In the genomic region with DNA sequence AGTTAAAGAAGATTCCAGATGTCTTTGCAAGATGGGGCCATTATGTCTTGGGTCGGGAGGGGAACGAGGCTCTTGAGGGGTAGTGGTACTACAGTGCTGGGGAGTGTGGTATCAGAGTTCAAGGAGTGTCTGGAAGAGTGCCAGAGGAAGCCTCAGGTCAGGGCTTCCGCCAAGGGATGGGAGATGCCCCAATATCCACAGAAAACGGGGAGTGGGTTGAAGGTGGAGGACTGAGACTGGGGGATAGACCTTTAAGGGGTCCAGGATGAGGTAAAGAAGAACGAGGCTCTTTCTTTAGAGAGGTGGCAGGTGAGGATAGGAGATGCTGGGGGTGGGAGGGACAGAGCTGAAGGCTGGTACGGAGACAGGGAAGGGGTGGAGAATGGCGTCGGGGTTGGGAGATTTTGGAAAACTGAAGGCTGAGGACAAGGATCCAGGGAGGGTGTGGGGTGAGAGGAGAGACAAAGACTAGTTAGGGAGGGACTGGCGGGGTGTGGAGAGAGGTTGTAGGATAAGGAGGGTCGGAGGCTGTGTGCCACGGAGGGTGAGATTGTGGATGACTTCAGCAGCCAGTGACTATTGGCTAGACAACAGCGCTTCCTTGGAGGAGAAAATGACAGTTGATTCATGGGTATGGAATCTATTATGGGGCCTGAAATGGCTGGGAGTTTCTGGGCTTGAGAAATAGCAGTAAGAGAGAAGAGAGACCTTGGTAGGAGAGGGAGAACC, we compare ENCODE assay signal across 9 mouse cellular contexts. TPM values are rescaled to one million over a fixed set of nuclear protein-coding genes. Genes with fewer than 3 reads are reported as not detected.
DNase-seq lines count a peak whose midpoint lies in the region; ATAC-seq and TF ChIP-seq lines count a peak whose summit lies in the region.
"Had no signal": no experiment of that assay in that cellular context is flagged by ENCODE, and none has a peak within 500 bp of the region (broad histone marks: within the 10 kb centered on the region; RNA-seq: fewer than 3 reads in every experiment).

No protein-coding gene starts in this region.

- peaks cover 19% of the 10 kb centered on the region for H3K27me3 ChIP-seq in liver, embryonic 14.5 days (ENCODE audit: control insufficient read depth, insufficient read depth, low read length)

- TF ChIP-seq CTCF in liver, embryonic 14.5 days (IDR thresholded peaks at IDR 0.05; ENCODE audit: low read depth), result no peak

- no peak for TF ChIP-seq EP300 in liver, embryonic 14.5 days (IDR thresholded peaks at IDR 0.05; ENCODE audit: low read depth)

- peak overlapping the region; percentile 13 for H3K4me2 ChIP-seq in liver, embryonic 14.5 days (ENCODE audit: low read depth)

- no peaks in the 10 kb centered on the region for H3K9me3 ChIP-seq in liver, embryonic 14.5 days (ENCODE audit: control insufficient read depth, low read length)

- WGBS in liver, embryonic 14.5 days (ENCODE audit: insufficient replicate concordance), result 30% methylated on average over 12 of the region's 12 CpGs

- DNase-seq in CD4-positive, CD25-positive, alpha-beta regulatory T cell, adult 2 months (ENCODE audit: low read depth, low spot score), result peak; percentile 16
- peak; percentile 85 for DNase-seq in 3T3-L1 (ENCODE audit: low read depth, low spot score)
- peak; percentile 40 for DNase-seq in gastrocnemius, postnatal 14 days
- DNase-seq in liver, embryonic 14.5 days (ENCODE audit: low read depth in 3 of 3, low spot score in 3 of 3), result no peak
- DNase-seq in frontal cortex, postnatal 14 days (ENCODE audit: low spot score in 2 of 2), result no peak
- DNase-seq in spleen, adult 18-20 months, result no peak
- DNase-seq in embryo, embryonic 10 days (ENCODE audit: low spot score), result no peak

- no peaks in the 10 kb centered on the region for H3K36me3 ChIP-seq in liver, embryonic 14.5 days (replicated peaks; ENCODE audit: control insufficient read depth, insufficient read depth, low read depth)

- H3K4me3 ChIP-seq in liver, embryonic 14.5 days (ENCODE audit: insufficient read depth in 1 of 2, low read depth in 2 of 2, low read length in 2 of 2), result no peak overlapping the region

- H3K4me1 ChIP-seq in liver, embryonic 14.5 days (replicated peaks; ENCODE audit: control insufficient read depth in 2 of 2, insufficient read depth in 2 of 2, low read length in 1 of 2), result peaks cover 3 to 17% of the 10 kb centered on the region in 2 experiments; a peak in 3 of 4 replicates

- ATAC-seq in CD4-positive, CD25-positive, alpha-beta regulatory T cell, adult 4 months, result no peak
- ATAC-seq in liver, embryonic 14.5 days (ENCODE audit: insufficient read depth), result no peak

- H3K9ac ChIP-seq in liver, embryonic 14.5 days (replicated peaks), result no peak overlapping the region

- no peak overlapping the region for H3K27ac ChIP-seq in liver, embryonic 14.5 days
- H3K27ac ChIP-seq: macrophage had no signal

- intact Hi-C loops in gastrocnemius, postnatal 14 days (cut with DNase I; ENCODE audit: low total_unique reads), result no loop called here

RNA-seq across cellular contexts. Expression of gene Dlg4, which starts 11.8 kb away (rescaled TPM):
- polyA plus RNA-seq in CD4-positive, CD25-positive, alpha-beta regulatory T cell, adult 4 months (2017; shearing (Covaris generic)), result 10 to 100 TPM in 1 of 2 experiments, 1 to 10 TPM in 1; 9.4 to 17.1 TPM
- 1 to 10 TPM; 8.7 to 9.2 TPM for total RNA-seq in gastrocnemius, postnatal 14 days (2021)
- polyA plus RNA-seq in liver, embryonic 14.5 days (2012; rRNA removed), result 1.5 and 1.9 TPM in 2 replicates
- 0.33 and 0.54 TPM in 2 replicates for polyA plus RNA-seq in liver, embryonic 14.5 days (2014; fragmentation: Nextera tagmentation; extraction: Ambion mirVana)

RNA-seq across cellular contexts. Expression of gene Acadvl, which starts 13.4 kb away (rescaled TPM):
- polyA plus RNA-seq in CD4-positive, CD25-positive, alpha-beta regulatory T cell, adult 4 months (2017; shearing (Covaris generic)), result 100 to 1,000 TPM; 124 to 181 TPM
- total RNA-seq in gastrocnemius, postnatal 14 days (2021), result 100 to 1,000 TPM; 266 to 408 TPM
- polyA plus RNA-seq in liver, embryonic 14.5 days (2012; rRNA removed), result 27.8 and 40.6 TPM in 2 replicates
- 84.1 and 98.1 TPM in 2 replicates for polyA plus RNA-seq in liver, embryonic 14.5 days (2014; fragmentation: Nextera tagmentation; extraction: Ambion mirVana)

RNA-seq across cellular contexts. Expression of gene Asgr1, which starts 25.3 kb away (rescaled TPM):
- polyA plus RNA-seq in CD4-positive, CD25-positive, alpha-beta regulatory T cell, adult 4 months (2017; shearing (Covaris generic)), result not detected
- not detected for total RNA-seq in gastrocnemius, postnatal 14 days (2021)
- polyA plus RNA-seq in liver, embryonic 14.5 days (2012; rRNA removed), result 1.3 TPM in 2 replicates
- 2.6 and 4.1 TPM in 2 replicates for polyA plus RNA-seq in liver, embryonic 14.5 days (2014; fragmentation: Nextera tagmentation; extraction: Ambion mirVana)
- polyA plus RNA-seq: macrophage had no signal

RNA-seq across cellular contexts. Expression of gene Dvl2, which starts 28.2 kb away (rescaled TPM):
- 1 to 10 TPM; 4.0 to 4.6 TPM for polyA plus RNA-seq in CD4-positive, CD25-positive, alpha-beta regulatory T cell, adult 4 months (2017; shearing (Covaris generic))
- total RNA-seq in gastrocnemius, postnatal 14 days (2021), result 1 to 10 TPM; 5.1 to 7.8 TPM
- 4.2 and 4.6 TPM in 2 replicates for polyA plus RNA-seq in liver, embryonic 14.5 days (2012; rRNA removed)
- polyA plus RNA-seq in liver, embryonic 14.5 days (2014; fragmentation: Nextera tagmentation; extraction: Ambion mirVana), result 3.4 and 4.2 TPM in 2 replicates

RNA-seq across cellular contexts. Expression of gene Phf23, which starts 33.0 kb away (rescaled TPM):
- 10 to 100 TPM; 41.3 to 43.5 TPM for polyA plus RNA-seq in CD4-positive, CD25-positive, alpha-beta regulatory T cell, adult 4 months (2017; shearing (Covaris generic))
- 10 to 100 TPM; 20.4 to 20.7 TPM for total RNA-seq in gastrocnemius, postnatal 14 days (2021)
- 10.8 and 14.8 TPM in 2 replicates for polyA plus RNA-seq in liver, embryonic 14.5 days (2012; rRNA removed)
- polyA plus RNA-seq in liver, embryonic 14.5 days (2014; fragmentation: Nextera tagmentation; extraction: Ambion mirVana), result 11.9 and 12.1 TPM in 2 replicates

Comparison
In these comparisons a context has a peak if more than half of its experiments do, and no peak if none do; other contexts are left out.
1. DNase-seq: peak in CD4-positive, CD25-positive, alpha-beta regulatory T cell, adult 2 months (single experiment), 3T3-L1 (single experiment) and gastrocnemius, postnatal 14 days (single experiment); none in liver, embryonic 14.5 days (0 of 3), frontal cortex, postnatal 14 days (0 of 2), spleen, adult 18-20 months (0 of 2) and embryo, embryonic 10 days (single experiment).